Mouse (Mus musculus) MEL (cell line): ENCODE results near the gene Acvr2b.

ENCODE experiments used
- BHLHE40 ChIP-seq: IDR thresholded peaks from 2 replicates; pipeline ENCODE4 v1.6.1; 2012; ENCODE audit warnings: low read depth, mild to moderate bottlenecking, inconsistent platforms, low read length, improper control_type of control experiment, borderline replicate concordance
- CHD2 ChIP-seq: IDR thresholded peaks from 2 replicates; pipeline ENCODE4 v1.6.1; 2011; ENCODE audit warnings: low read length, improper control_type of control experiment
- CTCF ChIP-seq, 3 experiments: IDR thresholded peaks in 2 of 3; conservative IDR thresholded peaks in 1 of 3; 2 replicates each; pipeline ENCODE4 v1.5.1; 2011 to 2012; ENCODE audit warnings: low read length in 3 of 3, low read depth in 2 of 3, mild to moderate bottlenecking in 2 of 3, improper control_type of control experiment in 1 of 3, inconsistent platforms in 1 of 3, mixed read lengths in 1 of 3, moderate library complexity in 1 of 3; ENCODE audit not compliant: control insufficient read depth in 1 of 3, insufficient read depth in 1 of 3, poor library complexity in 1 of 3, severe bottlenecking in 1 of 3
- E2F4 ChIP-seq: IDR thresholded peaks from 2 replicates; pipeline ENCODE4 v1.6.1; 2011; ENCODE audit warnings: low read depth, low read length, improper control_type of control experiment, borderline replicate concordance
- JUND ChIP-seq: IDR thresholded peaks from 2 replicates; pipeline ENCODE4 v1.6.1; 2011; ENCODE audit warnings: low read depth, mild to moderate bottlenecking, improper control_type of control experiment, low read length
- MAFK ChIP-seq: IDR thresholded peaks from 2 replicates; pipeline ENCODE4 v1.6.1; 2011; ENCODE audit warnings: low read depth, mild to moderate bottlenecking, low read length, improper control_type of control experiment, borderline replicate concordance
- MAX ChIP-seq: IDR thresholded peaks from 2 replicates; pipeline ENCODE4 v1.6.1; 2011; ENCODE audit warnings: low read length, improper control_type of control experiment
- POLR2A ChIP-seq, 2 experiments: IDR thresholded peaks; 2 replicates each; pipeline ENCODE4 v1.6.1; 2011 to 2012; ENCODE audit warnings: low read length in 2 of 2, mild to moderate bottlenecking in 2 of 2, control low read depth in 1 of 2, improper control_type of control experiment in 1 of 2, low read depth in 1 of 2, moderate library complexity in 1 of 2; ENCODE audit not compliant: control insufficient read depth in 1 of 2, insufficient read depth in 1 of 2, poor library complexity in 1 of 2
- TCF12 ChIP-seq: IDR thresholded peaks from 2 replicates; pipeline ENCODE4 v1.6.1; 2014; ENCODE audit warnings: low read depth, mild to moderate bottlenecking, inconsistent platforms, low read length, improper control_type of control experiment, moderate library complexity
- USF1 ChIP-seq: IDR thresholded peaks from 2 replicates; pipeline ENCODE4 v1.6.1; 2014; ENCODE audit warnings: low read depth, mild to moderate bottlenecking, inconsistent platforms, low read length, improper control_type of control experiment, moderate library complexity
- ZC3H11A ChIP-seq: IDR thresholded peaks from 2 replicates; pipeline ENCODE4 v1.6.1; 2012; ENCODE audit warnings: low read depth, mild to moderate bottlenecking, inconsistent platforms, low read length, improper control_type of control experiment
- ZNF384 ChIP-seq: IDR thresholded peaks from 2 replicates; pipeline ENCODE4 v1.6.1; 2012; ENCODE audit warnings: low read depth, mild to moderate bottlenecking, inconsistent platforms, low read length, improper control_type of control experiment

- TF ChIP-seq MAX (no peak), TCF12 (no peak), USF1 (no peak), E2F4 (no peak), ZNF384 (no peak), POLR2A (IDR thresholded peaks at IDR 0.05; ENCODE audit: control insufficient read depth in 1 of 2, insufficient read depth in 1 of 2, low read depth in 1 of 2, low read length in 2 of 2, poor library complexity in 1 of 2) (no peak), CTCF (IDR thresholded peaks at IDR 0.05 in 2 of 3, conservative IDR thresholded peaks at IDR 0.05 in 1 of 3; ENCODE audit: control insufficient read depth in 1 of 3, insufficient read depth in 1 of 3, low read depth in 2 of 3, low read length in 3 of 3, poor library complexity in 1 of 3, severe bottlenecking in 1 of 3) (no peak), BHLHE40 (no peak), MAFK (no peak), CHD2 (no peak), JUND (no peak), ZC3H11A (no peak)
Observed at GRCm38 (mm10) chr9:119388956-119389355, 13.0 kb upstream of the Acvr2b start.
